Mouse (Mus musculus): ENCODE data around the gene Ppp1r9b.

The Ppp1r9b gene

GRCm38 (mm10) chr11:95022237-95022992, 31.6 kb downstream of the Ppp1r9b start:
- DNase-seq (ENCODE audit: low spot score in 2 of 2) = no peak

GRCm38 (mm10) chr11:95023481-95023880, 32.6 kb downstream of the Ppp1r9b start:
- no peak for DNase-seq (ENCODE audit: low spot score in 2 of 2)

GRCm38 (mm10) chr11:95024439-95025184, 33.8 kb downstream of the Ppp1r9b start:
- DNase-seq (ENCODE audit: low spot score in 2 of 2) = no peak

- DNase-seq (ENCODE audit: low spot score in 2 of 2) = no peak
Observed at GRCm38 (mm10) chr11:95025227-95026012, 34.6 kb downstream of the Ppp1r9b start.

GRCm38 (mm10) chr11:95026090-95026542, 35.3 kb downstream of the Ppp1r9b start:
- DNase-seq (ENCODE audit: low spot score in 2 of 2) = no peak

GRCm38 (mm10) chr11:95026849-95027248, 36.0 kb downstream of the Ppp1r9b start:
- no peak for DNase-seq (ENCODE audit: low spot score in 2 of 2)

- DNase-seq (ENCODE audit: low spot score in 2 of 2) = no peak
Observed at GRCm38 (mm10) chr11:95027850-95028470, 37.1 kb downstream of the Ppp1r9b start.

- DNase-seq (ENCODE audit: low spot score in 2 of 2) = no peak
Observed at GRCm38 (mm10) chr11:95032945-95033344, 42.1 kb downstream of the Ppp1r9b start.

GRCm38 (mm10) chr11:95033617-95034016, 42.8 kb downstream of the Ppp1r9b start:
- no peak for DNase-seq (ENCODE audit: low spot score in 2 of 2)

- DNase-seq (ENCODE audit: low spot score in 2 of 2) = peak; percentile 62 to 70
Observed at GRCm38 (mm10) chr11:95034902-95035301, 44.1 kb downstream of the Ppp1r9b start.

GRCm38 (mm10) chr11:95036521-95036920, 45.7 kb downstream of the Ppp1r9b start:
- no peak for DNase-seq (ENCODE audit: low spot score in 2 of 2)

- peak in 1 of 2 experiments; percentile 41 for DNase-seq (ENCODE audit: low spot score in 2 of 2)
Observed at GRCm38 (mm10) chr11:95037306-95037705, 46.5 kb downstream of the Ppp1r9b start.

- DNase-seq (ENCODE audit: low spot score in 2 of 2) = no peak
Observed at GRCm38 (mm10) chr11:95038156-95038817, 47.5 kb downstream of the Ppp1r9b start.

GRCm38 (mm10) chr11:95038818-95039655, 48.2 kb downstream of the Ppp1r9b start:
- no peak for DNase-seq (ENCODE audit: low spot score in 2 of 2)

GRCm38 (mm10) chr11:95039766-95040165, 48.9 kb downstream of the Ppp1r9b start:
- DNase-seq (ENCODE audit: low spot score in 2 of 2) = no peak

- peak in 1 of 2 experiments; percentile 50 for DNase-seq (ENCODE audit: low spot score in 2 of 2)
Observed at GRCm38 (mm10) chr11:95040491-95041138, 49.8 kb downstream of the Ppp1r9b start.

- peak; percentile 96 to 98 for DNase-seq (ENCODE audit: low spot score in 2 of 2)
Observed at GRCm38 (mm10) chr11:95041139-95041609, 50.3 kb downstream of the Ppp1r9b start, which contains the start of gene Pdk2. Gene Pdk2 (minus strand): TSS chr11:95041354.

- DNase-seq (ENCODE audit: low spot score in 2 of 2) = peak; percentile 70 to 79
Observed at GRCm38 (mm10) chr11:95042096-95042495, 51.3 kb downstream of the Ppp1r9b start.

GRCm38 (mm10) chr11:95043060-95043459, 52.2 kb downstream of the Ppp1r9b start:
- DNase-seq (ENCODE audit: low spot score in 2 of 2) = no peak
